Mouse (Mus musculus) G1E (cell line): ENCODE data around the gene Adora1.

Experiments
- CTCF ChIP-seq: IDR thresholded peaks from 2 replicates; pipeline ENCODE4 v1.5.1; 2012; ENCODE audit warnings: low read depth, low read length, inconsistent platforms, mixed read lengths
- GATA2 ChIP-seq: IDR thresholded peaks from 2 replicates; pipeline ENCODE4 v1.6.1; 2012; ENCODE audit warnings: low read depth, low read length, inconsistent platforms, borderline replicate concordance
- TAL1 ChIP-seq: conservative IDR thresholded peaks from 2 replicates; pipeline ENCODE4 v1.6.1; 2012; ENCODE audit warnings: low read depth, low read length, inconsistent platforms, mixed read lengths

- TF ChIP-seq GATA2 (no peak), TAL1 (no peak), CTCF (no peak)
Measured at GRCm38 (mm10) chr1:134215751-134216628, 19.2 kb downstream of the Adora1 start.
